Mouse (Mus musculus) liver, embryonic 14.5 days (tissue): ENCODE data around the gene Pigz.

ENCODE experiments used
- CTCF ChIP-seq: IDR thresholded peaks from 2 replicates; pipeline ENCODE4 v1.5.1; 2016; ENCODE audit warnings: antibody characterized with exemption, low read depth, control low read depth
- EP300 ChIP-seq: IDR thresholded peaks from 2 replicates; pipeline ENCODE4 v1.6.1; 2016; ENCODE audit warnings: antibody characterized with exemption, low read depth

DNA sequence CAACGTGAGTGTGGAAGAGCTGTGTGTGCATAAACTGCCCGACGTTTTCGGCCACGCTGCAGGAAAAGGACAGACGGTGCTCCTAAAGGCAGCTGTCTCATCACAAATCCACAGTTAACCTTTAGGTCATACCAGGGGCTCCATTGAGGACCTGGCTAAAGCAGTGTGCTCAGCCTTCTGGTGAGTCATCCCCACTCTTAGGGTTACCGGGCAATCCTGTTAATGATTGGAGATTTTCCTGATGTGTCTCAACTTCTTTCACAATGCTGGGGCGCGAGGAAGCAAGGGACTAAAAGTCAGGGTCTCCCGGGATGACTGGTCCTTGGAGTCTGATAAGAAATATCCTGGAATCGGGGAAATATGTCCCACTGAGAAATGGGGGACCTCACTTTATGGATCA, 15.9 kb upstream of the Pigz start:
- TF ChIP-seq CTCF (no peak), EP300 (no peak)
